Mouse (Mus musculus) liver, postnatal 0 days (tissue): ENCODE data around the gene Ggnbp2. TPM values are rescaled to one million over a fixed set of nuclear protein-coding genes. Genes with fewer than 3 reads are reported as not detected.

Experiments used
- ATAC-seq: fragments of 200-750 bp; cut with Nextera tagmentation; 2 replicates; pipeline ENCODE4 v1.8.0; 2017; ENCODE audit warnings: mild to moderate bottlenecking, moderate library complexity
- DNase-seq: peaks from one replicate; pipeline ENCODE4 v3.0.0-alpha.2; 2016
- H3K27ac ChIP-seq: fragments of 300-500 bp; sonication (generic); 2 replicates; pipeline ENCODE4 v1.5.1; 2014; ENCODE audit warnings: antibody characterized with exemption, moderate library complexity, mild to moderate bottlenecking, low read depth
- H3K27me3 ChIP-seq: fragments of 300-500 bp; sonication (generic); 2 replicates; pipeline ENCODE4 v1.6.1; 2014; ENCODE audit warnings: low read length, control low read depth, mixed read lengths; ENCODE audit not compliant: insufficient read depth
- H3K36me3 ChIP-seq: fragments of 300-500 bp; sonication (generic); replicated peaks from 2 replicates; pipeline ENCODE4 v1.6.1; 2014; ENCODE audit warnings: mild to moderate bottlenecking, control low read depth, low read length, moderate library complexity, mixed read lengths; ENCODE audit not compliant: insufficient read depth
- H3K4me1 ChIP-seq: fragments of 300-500 bp; sonication (generic); 2 replicates; pipeline ENCODE4 v1.6.1; 2014; ENCODE audit warnings: antibody characterized with exemption, mild to moderate bottlenecking, control low read depth; ENCODE audit not compliant: insufficient read depth
- H3K4me2 ChIP-seq: fragments of 300-500 bp; sonication (generic); 2 replicates; pipeline ENCODE4 v1.6.1; 2014; ENCODE audit warnings: low read depth, mild to moderate bottlenecking, low read length, moderate library complexity, mixed read lengths
- H3K4me3 ChIP-seq: fragments of 300-500 bp; sonication (generic); 2 replicates; pipeline ENCODE4 v1.5.1; 2014; ENCODE audit warnings: low read depth, low read length
- H3K9ac ChIP-seq: fragments of 300-500 bp; sonication (generic); replicated peaks from 2 replicates; pipeline ENCODE4 v1.6.1; 2014; ENCODE audit warnings: mild to moderate bottlenecking, moderate library complexity
- H3K9me3 ChIP-seq: fragments of 300-500 bp; sonication (generic); 2 replicates; pipeline ENCODE4 v1.6.1; 2016; ENCODE audit warnings: mild to moderate bottlenecking, control low read depth, low read length, mixed read lengths
- CTCF ChIP-seq: sonication (generic); IDR thresholded peaks from 2 replicates; pipeline ENCODE4 v1.5.1; 2016; ENCODE audit warnings: antibody characterized with exemption, low read depth
- EP300 ChIP-seq: IDR thresholded peaks from 2 replicates; pipeline ENCODE4 v1.6.1; 2016; ENCODE audit warnings: antibody characterized with exemption, low read depth, mild to moderate bottlenecking
- WGBS: fragments of 180-500 bp; shearing (Covaris S2); extraction: QIAGEN DNeasy Blood & Tissue Kit; methylation state at CpG from one replicate; pipeline ENCODE4 v1.1.7; 2014; ENCODE audit not compliant: insufficient replicate concordance; 5-methylcytosine and 5-hydroxymethylcytosine counted together
- polyA plus RNA-seq: library from polyadenylated mRNA; unstranded; fragments of >200 nt; fragmentation: Nextera tagmentation; extraction: Ambion mirVana; gene quantifications from 2 replicates; pipeline ENCODE4 v1.2.1, GENCODE M21; 2015

Gene Ggnbp2
- polyA plus RNA-seq, 1 experiment from 2014 or later, result 44.7 TPM

DNA sequence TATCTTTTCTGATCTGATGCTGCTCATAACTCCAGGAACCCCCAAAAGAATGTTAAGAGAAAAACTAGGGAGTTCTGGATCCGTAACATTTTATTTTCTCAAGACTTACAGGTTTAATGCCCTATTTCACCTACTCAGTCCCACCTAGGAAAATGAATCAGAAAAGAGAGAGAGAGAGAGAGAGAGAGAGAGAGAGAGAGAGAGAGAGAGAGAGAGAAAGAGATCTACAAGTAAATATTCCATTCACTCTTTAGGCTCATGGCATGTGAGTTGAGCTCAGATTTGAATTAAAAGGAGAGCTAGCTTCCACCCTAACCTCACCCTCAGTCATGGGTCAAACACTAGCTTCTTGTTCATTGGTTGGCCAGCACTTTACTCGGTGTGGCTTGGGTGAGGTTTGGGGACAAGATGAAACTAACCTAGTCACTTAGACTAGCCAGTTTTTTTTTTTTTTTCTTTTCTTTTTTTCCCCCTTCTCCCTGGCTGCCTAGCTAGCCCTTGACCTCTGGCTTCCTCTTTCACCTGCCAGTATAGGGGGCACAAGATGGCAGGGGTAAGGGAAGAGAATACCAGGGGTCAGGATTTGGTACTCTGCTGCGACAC is 42.6 kb downstream of the Ggnbp2 start:
- peak; percentile 18 for DNase-seq
- 32% methylated on average over 3 of the region's 3 CpGs for WGBS
- Histone ChIP-seq H3K9me3 (no peaks in the 10 kb centered on the region), H3K36me3 (peaks cover 59% of the 10 kb centered on the region), H3K27me3 (no peaks in the 10 kb centered on the region), H3K4me2 (peak overlapping the region; percentile 86), H3K9ac (peak overlapping the region; percentile 97), H3K27ac (peak overlapping the region; percentile 97), H3K4me1 (peaks cover 25% of the 10 kb centered on the region), H3K4me3 (peak overlapping the region; percentile 99)
- no peak for TF ChIP-seq EP300
- no peak for TF ChIP-seq CTCF
- no peak for ATAC-seq

DNA sequence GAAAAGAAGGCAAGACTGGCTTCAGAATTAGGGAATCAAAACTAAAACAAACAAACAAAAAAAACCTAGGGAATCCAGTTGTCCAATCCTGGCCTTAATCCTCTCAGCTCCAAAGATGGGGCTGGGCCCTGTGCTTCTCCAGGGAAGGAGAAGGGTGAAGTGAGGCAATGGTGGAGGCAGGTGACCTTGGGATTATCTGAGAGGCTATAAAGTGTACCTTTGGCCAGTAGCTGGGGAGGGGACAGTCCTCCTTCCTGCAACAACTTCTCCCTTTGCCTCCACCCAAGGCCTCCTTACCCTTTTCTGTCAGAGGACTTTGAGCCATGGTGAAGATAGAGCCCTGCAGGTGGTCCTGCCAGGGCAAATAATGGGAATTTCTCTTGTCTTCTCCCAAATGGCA is 43.1 kb downstream of the Ggnbp2 start:
- peak; percentile 15 for DNase-seq
- Histone ChIP-seq H3K4me1 (peaks cover 25% of the 10 kb centered on the region), H3K27me3 (no peaks in the 10 kb centered on the region), H3K36me3 (peaks cover 59% of the 10 kb centered on the region), H3K4me3 (peak overlapping the region; percentile 99), H3K27ac (peak overlapping the region; percentile 97), H3K4me2 (peak overlapping the region; percentile 86), H3K9me3 (no peaks in the 10 kb centered on the region), H3K9ac (peak overlapping the region; percentile 97)
- no peak for ATAC-seq
- TF ChIP-seq EP300, result no peak
- no peak for TF ChIP-seq CTCF

DNA sequence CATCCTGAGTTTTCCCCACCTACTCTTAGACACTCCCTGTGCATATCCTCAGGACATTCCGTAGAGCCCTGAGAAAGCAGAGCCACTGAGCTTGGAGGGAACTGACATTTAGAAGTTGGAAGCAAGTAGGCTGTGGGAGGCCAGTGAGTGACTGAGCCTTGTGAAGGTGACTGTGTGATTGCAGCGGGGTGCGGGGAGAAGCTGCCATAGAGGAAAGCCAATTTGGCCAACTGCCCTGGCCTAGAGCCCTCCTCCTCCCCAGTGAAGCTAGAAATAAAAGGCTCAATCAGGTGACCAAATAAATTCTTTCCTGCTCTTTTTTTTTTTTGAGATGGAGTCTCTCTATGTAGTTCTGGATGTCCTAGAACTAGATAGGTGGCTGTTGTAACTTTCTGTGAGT is 44.4 kb downstream of the Ggnbp2 start:
- H3K27me3 ChIP-seq, result no peaks in the 10 kb centered on the region
- peaks cover 60% of the 10 kb centered on the region for H3K36me3 ChIP-seq
- peak overlapping the region; percentile 92 for H3K27ac ChIP-seq
- peak overlapping the region; percentile 99 for H3K4me3 ChIP-seq
- DNase-seq (no peak), ATAC-seq (no peak)
- TF ChIP-seq EP300, result no peak
- no peak for TF ChIP-seq CTCF
- no peaks in the 10 kb centered on the region for H3K9me3 ChIP-seq
- peaks cover 27% of the 10 kb centered on the region for H3K4me1 ChIP-seq
- 71% methylated on average over 3 of the region's 3 CpGs for WGBS
- H3K9ac ChIP-seq, result peak overlapping the region; percentile 97
- H3K4me2 ChIP-seq, result peak overlapping the region; percentile 86

DNA sequence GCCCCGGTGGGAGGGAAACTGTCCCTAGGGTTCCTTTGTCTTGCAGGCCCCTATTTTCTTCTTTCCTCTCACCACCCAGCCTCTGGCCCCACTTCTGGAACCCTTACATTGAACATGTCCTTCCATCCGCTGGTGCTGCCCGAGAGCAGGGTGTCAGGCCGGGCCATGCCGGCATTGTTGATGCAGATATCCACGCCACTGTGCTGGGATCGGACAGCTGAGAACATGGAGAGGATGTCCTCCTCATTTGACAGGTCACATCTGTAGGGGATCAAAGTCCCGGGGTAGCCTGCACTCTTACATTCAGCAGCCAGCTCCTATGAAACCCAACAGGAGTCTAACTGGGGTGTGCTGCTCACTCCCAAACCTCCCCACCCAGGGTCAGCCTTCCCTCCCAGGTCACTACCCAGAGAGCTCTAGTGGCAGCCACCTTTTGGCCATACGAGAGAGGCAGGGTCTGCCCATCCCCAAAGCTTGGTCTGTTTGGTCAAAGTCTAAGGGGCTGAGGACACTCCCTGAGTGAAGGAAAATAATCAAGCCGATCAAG is 45.3 kb downstream of the Ggnbp2 start:
- peak overlapping the region; percentile 86 for H3K4me2 ChIP-seq
- peak overlapping the region; percentile 99 for H3K4me3 ChIP-seq
- DNase-seq, result no peak
- no peaks in the 10 kb centered on the region for H3K9me3 ChIP-seq
- WGBS, result 87% methylated on average over 10 of the region's 10 CpGs
- no peaks in the 10 kb centered on the region for H3K27me3 ChIP-seq
- H3K36me3 ChIP-seq, result peaks cover 60% of the 10 kb centered on the region
- peak overlapping the region; percentile 92 for H3K27ac ChIP-seq
- peaks cover 30% of the 10 kb centered on the region for H3K4me1 ChIP-seq
- peak overlapping the region; percentile 97 for H3K9ac ChIP-seq
- no peak for ATAC-seq
- no peak for TF ChIP-seq EP300
- no peak for TF ChIP-seq CTCF

DNA sequence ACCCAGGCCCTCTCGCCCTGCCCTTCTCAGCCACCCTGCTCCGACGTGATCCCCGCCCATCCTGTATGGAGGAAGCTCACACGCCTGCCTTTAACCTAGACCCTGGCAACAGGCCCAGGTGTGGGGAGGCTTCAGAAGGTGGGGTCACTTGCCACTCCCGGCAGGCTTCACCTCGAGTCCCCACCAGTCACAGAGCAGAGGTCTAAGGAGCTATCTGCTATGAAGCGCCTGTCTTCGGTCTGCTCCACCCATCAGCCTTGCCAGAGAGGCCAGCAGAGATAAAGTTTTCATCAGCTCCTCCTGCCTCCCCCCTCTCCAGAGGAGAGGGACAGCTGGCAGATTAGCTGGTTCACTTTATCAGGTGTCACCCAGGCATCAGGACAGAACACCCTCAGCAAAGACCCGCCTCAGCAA is 47.1 kb downstream of the Ggnbp2 start:
- no peak for TF ChIP-seq CTCF
- TF ChIP-seq EP300, result peak; percentile 99
- H3K4me1 ChIP-seq, result peaks cover 24% of the 10 kb centered on the region
- H3K4me2 ChIP-seq, result peak overlapping the region; percentile 99
- peaks cover 60% of the 10 kb centered on the region for H3K36me3 ChIP-seq
- 28% methylated on average over 10 of the region's 10 CpGs for WGBS
- H3K9ac ChIP-seq, result peak overlapping the region; percentile 97
- DNase-seq (peak; percentile 86), ATAC-seq (peak; percentile 84)
- H3K27me3 ChIP-seq, result no peaks in the 10 kb centered on the region
- H3K4me3 ChIP-seq, result peak overlapping the region; percentile 46
- H3K9me3 ChIP-seq, result no peaks in the 10 kb centered on the region
- peak overlapping the region; percentile 92 for H3K27ac ChIP-seq

DNA sequence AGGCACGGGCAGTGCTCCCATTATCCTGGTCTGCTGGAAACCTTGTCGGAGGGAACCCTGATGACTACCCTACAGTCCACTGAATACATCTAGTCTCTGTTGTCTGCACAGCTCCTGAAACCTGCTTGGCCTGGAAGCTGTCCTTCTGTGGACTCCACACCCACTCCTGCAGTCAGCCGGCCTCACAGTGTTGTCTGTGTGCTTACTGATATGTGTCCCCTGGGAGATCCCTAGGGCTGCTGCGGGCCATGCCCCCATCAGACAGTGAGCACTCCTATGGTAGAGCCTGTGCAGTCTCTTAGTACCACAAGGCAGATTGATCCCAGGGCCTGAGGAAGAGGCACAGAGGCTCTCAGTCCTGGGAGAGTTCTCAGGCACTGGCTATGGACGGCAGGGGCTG is 48.1 kb downstream of the Ggnbp2 start:
- peaks cover 59% of the 10 kb centered on the region for H3K36me3 ChIP-seq
- H3K27me3 ChIP-seq, result no peaks in the 10 kb centered on the region
- H3K9me3 ChIP-seq, result no peaks in the 10 kb centered on the region
- H3K4me1 ChIP-seq, result peaks cover 24% of the 10 kb centered on the region
- peak overlapping the region; percentile 92 for H3K27ac ChIP-seq
- H3K9ac ChIP-seq, result peak overlapping the region; percentile 65
- DNase-seq (peak; percentile 63), ATAC-seq (peak; percentile 14)
- TF ChIP-seq CTCF, result no peak
- no peak; the same call in 1 of the 2 replicates for TF ChIP-seq EP300
- 51% methylated on average over 5 of the region's 5 CpGs for WGBS
- peak overlapping the region; percentile 46 for H3K4me3 ChIP-seq
- H3K4me2 ChIP-seq, result peak overlapping the region; percentile 99
